Mouse (Mus musculus) layer of hippocampus, adult 2 months (tissue): ENCODE data around the gene Scn3b. TPM values are rescaled to one million over a fixed set of nuclear protein-coding genes. Genes with fewer than 3 reads are reported as not detected.

Experiments used
- DNase-seq, 2 experiments: peaks; one replicate each; pipeline ENCODE4 v3.0.0; 2022; ENCODE audit warnings: low spot score in 2 of 2
- H3K27ac ChIP-seq: fragments of 200-600 bp; 2 replicates; pipeline ENCODE4 v1.8.1; 2022
- H3K4me3 ChIP-seq: fragments of 200-600 bp; 2 replicates; pipeline ENCODE4 v1.8.1; 2022; ENCODE audit warnings: mild to moderate bottlenecking
- CTCF ChIP-seq: fragments of 200-600 bp; conservative IDR thresholded peaks from 2 replicates; pipeline ENCODE4 v1.8.1; 2022; ENCODE audit warnings: antibody characterized with exemption, mild to moderate bottlenecking, moderate library complexity
- total RNA-seq, 2 experiments: library from RNA; stranded (reverse); gene quantifications; 2 replicates each; pipeline ENCODE4 v1.2.3; 2021

Scn3b gene
- total RNA-seq, 2 experiments from 2014 or later, result 254 to 266 TPM

DNA sequence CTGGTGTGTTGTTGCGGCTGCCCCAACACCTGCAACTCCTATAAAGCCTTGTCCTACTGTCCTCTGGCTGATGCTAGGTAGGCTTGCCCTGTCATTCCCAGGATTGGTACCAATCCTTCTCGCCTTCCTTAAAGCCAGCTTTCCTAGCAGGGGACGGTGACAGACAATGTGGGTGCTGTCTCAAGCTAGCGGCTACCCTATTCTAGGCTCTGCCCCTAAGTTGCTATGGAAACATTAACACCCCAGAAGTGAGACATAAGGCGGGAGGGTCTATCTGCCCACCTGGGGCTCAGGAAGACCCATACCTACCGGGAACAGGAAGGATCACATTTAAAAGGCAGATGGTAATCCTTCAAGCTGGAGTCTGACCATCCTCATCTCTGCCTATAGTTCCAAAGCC is 54.8 kb downstream of the Scn3b start:
- no peak for DNase-seq
- TF ChIP-seq CTCF, result no peak
- H3K27ac ChIP-seq, result peak overlapping the region; percentile 61; the same call in 1 of the 2 replicates
- H3K4me3 ChIP-seq, result no peak overlapping the region

DNA sequence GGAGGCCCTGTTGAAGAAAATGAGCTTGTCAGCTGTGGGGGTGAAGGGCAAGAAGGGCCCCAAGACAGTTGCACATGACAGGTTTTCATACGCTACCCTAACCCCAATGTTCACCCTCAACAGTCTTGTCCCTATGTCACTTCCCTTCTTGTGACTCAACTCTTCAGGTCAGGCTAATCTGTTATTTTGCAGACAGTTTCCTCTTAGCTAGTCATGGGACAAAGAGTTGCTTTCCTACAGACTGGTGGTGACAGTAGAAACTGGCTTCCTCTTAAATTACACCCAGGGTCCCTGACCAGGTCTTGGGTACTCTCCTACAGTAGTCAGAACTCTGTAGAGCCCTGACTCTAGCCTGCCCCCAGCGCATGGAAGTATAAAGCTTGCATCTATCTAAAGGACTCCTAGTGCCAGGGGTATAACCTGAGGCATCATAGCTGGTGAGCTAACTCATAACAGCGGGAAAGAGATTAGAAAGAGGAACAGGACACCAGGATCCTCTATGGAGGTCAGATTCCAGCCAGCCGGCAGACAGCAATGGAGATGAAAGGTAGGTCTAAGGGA is 55.3 kb downstream of the Scn3b start:
- Histone ChIP-seq H3K27ac (peak overlapping the region; percentile 61; the same call in 1 of the 2 replicates), H3K4me3 (no peak overlapping the region)
- DNase-seq, result no peak
- TF ChIP-seq CTCF, result no peak

DNA sequence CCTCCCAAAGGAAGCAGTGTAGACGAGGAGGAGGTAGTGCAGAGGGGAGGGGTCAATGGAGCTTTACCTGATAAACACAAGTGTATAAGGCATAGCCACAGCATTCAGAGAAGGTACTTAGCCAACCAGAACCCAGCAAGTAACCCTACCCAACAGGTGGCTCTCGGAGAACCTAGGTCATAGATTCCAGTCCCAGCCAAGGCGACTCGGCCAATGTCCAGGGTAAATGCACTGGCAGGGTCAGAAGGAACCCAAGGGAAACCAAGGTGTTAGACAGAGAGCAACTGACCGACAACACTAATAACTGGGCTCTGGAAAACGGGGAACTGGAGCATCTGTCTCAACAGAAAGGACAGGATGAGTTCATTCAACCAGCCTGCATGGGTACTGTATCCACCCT is 55.8 kb downstream of the Scn3b start:
- H3K4me3 ChIP-seq, result no peak overlapping the region
- TF ChIP-seq CTCF, result no peak
- no peak for DNase-seq
- peak overlapping the region; percentile 61; the same call in 1 of the 2 replicates for H3K27ac ChIP-seq

DNA sequence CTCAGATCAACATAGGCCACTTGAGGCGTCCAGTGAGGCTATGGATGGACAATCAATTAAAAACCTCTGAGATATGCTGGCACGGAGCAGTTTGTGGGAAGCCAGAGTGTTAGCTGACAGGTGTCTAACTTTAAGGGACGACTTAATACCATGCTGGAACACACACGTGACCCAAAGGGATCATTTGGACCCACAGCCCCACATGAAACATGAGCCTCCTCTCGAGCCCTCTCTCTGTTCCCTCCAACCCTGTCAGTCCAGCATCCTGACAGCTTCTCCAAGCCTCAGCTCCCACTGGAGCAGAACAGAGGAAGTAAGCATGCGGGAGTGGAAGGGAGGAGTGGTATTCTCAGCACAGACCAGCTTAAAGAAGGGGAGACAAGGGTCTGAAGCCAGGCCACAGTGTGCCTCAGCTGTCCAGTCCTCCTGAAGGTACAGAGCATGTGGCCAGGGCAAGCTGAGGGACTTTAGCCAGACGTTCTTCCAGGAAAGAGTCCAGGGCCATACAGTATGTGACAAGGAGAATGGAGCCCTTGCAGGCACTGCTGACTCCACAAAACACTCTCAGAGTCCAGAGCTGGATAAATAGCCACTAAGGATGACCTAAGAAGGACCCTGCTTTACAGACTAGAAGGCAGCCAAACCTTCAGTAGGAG is 57.4 kb downstream of the Scn3b start:
- no peak for DNase-seq
- Histone ChIP-seq H3K4me3 (no peak overlapping the region), H3K27ac (peak overlapping the region; percentile 59)
- TF ChIP-seq CTCF, result no peak

DNA sequence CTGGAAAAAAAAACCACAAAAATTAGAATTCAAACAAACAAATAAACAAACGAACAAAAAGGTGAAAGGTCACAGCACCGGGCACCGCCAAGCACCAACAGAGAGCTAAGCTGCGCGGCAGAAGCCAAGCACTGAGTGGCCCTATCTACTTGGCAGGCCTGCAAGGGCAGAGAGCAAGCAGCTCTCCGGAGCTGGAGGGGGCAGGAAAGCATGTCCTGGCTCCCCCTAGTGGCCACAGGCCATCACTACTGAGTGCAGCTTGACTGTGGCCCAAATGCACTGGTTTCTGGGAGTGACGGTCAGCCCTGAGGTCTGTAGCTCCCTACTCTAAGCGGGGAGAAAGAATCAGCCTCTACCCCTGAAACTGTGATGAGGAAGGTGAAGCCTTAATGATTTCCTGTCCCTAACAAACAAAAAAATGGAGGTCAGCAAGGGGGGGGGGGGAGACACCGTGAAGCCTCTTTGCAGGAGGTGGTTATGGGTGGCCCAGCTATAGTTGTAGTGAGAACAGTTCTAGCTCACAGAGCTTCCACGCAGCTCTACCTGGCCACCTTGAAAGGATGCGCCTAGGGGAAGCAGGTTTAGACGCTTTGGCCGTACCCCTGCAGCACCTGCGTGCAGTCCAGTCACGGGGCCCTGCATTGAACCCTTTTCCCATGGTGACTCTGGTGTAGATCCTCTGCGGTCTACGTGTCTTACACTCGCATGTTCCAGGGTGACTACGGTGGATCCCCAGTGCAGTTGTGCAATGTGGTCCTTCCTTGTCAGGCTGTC is 61.8 kb downstream of the Scn3b start:
- peak; percentile 96 for TF ChIP-seq CTCF
- Histone ChIP-seq H3K4me3 (no peak overlapping the region), H3K27ac (peak overlapping the region; percentile 99)
- DNase-seq, result peak; percentile 89 to 91

DNA sequence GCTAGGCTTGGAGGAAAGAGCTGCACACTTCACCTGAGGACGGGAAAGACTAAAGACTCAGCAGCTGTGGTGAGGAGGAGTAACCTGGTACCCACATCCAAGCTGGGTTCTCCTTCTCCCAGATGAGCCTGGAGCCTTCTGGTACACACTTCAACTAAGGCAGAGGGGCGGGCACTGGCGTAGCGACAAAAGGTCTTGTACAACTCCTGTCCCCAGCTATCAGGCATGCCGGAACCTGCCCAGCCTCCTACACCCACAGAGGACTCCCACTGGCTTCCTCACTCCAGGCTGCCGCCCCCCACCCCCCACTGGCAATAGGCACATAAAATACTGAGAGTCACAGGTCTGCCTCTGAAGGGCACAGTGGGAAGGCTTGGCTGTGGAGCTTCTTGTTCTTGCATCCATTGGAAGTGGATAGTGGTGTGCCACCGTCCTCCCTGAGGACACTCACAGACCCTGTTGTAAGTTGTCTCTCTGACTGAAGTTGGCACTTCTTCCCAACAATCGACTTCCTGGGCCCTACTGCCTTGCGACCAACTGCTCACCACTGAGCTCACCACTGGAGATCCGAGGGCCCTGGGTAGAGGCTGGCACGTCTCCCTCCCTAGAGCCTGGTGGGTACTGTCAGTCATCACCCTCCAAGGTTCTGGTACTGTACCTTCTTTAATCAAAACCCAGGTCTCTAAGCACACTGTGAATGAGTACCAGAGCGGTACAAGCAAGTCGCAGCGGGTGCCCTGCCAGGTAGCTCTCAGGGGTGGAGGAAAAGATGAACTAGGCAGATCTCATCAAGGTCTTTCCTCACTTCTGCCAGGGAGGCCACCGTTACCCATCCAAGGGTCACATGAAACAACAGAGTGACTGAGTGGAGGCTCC is 62.6 kb downstream of the Scn3b start:
- H3K4me3 ChIP-seq, result no peak overlapping the region
- no peak for TF ChIP-seq CTCF
- peak overlapping the region; percentile 99 for H3K27ac ChIP-seq
- no peak for DNase-seq

DNA sequence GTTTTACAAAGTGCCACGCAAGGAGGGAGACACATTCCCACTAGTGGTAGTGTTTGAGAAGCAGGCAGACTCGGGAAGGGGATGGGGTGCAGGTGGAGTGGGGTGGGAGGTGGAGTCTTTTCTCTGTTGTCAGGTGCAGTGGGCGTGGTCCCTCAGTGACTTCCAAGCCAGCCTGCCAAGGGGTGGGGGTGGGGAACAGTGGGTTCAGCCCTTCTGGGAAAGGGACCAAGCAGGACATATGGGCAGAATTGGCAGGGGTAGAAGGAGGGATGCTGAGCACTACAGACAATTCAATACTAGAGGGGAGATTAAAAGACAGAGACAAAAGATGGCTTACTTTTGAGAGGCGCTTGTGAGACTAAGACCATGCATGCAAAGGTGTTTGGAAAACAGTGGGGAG is 63.3 kb downstream of the Scn3b start:
- peak; percentile 75 for DNase-seq
- Histone ChIP-seq H3K4me3 (no peak overlapping the region), H3K27ac (peak overlapping the region; percentile 99)
- no peak for TF ChIP-seq CTCF

DNA sequence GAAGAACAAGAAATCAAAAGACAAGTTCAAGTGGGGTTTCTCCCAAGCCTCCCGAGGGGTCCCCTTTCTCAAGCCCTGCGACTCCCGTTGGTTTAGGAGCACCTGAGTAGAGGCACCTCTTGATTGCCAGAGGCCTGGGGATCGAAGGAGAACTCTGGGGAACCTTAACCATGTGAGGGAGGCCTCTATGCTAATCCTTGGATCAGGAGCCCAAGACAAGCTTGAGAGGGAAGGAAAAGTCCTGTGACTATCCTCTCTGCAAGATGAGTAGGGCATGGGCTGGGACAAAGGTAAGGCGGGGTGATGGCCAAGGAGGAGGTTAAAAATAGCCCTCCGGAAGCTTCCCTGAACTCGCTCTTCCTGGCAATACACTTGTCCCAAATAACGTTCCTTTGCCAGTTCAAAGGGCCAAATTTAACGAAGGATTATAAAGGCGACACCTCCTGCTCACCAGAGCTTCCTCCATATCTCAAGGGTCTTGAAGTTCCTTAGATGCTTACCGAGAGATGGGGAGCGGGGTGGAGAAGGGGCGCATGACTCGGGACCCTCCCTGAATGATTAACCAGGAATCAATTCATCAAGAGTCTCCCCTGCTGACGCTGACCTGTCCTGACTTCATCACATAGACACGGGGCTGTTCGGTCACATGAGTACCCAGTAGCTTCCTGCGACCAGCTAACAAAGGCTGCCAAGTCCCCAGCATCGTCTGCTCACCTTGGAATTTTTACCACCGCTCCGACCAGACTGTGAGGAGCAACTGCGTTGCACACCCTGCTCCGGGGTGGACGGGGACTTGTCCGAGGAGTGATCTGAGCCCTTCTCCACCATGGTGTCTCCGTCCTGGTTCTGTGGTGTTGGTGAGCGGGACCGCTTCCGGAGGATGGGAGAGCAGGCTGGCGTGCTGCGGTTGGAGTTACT is 64.0 kb downstream of the Scn3b start:
- H3K4me3 ChIP-seq, result peak overlapping the region; percentile 24; the same call in 1 of the 2 replicates
- DNase-seq, result no peak
- TF ChIP-seq CTCF, result no peak
- H3K27ac ChIP-seq, result peak overlapping the region; percentile 99

DNA sequence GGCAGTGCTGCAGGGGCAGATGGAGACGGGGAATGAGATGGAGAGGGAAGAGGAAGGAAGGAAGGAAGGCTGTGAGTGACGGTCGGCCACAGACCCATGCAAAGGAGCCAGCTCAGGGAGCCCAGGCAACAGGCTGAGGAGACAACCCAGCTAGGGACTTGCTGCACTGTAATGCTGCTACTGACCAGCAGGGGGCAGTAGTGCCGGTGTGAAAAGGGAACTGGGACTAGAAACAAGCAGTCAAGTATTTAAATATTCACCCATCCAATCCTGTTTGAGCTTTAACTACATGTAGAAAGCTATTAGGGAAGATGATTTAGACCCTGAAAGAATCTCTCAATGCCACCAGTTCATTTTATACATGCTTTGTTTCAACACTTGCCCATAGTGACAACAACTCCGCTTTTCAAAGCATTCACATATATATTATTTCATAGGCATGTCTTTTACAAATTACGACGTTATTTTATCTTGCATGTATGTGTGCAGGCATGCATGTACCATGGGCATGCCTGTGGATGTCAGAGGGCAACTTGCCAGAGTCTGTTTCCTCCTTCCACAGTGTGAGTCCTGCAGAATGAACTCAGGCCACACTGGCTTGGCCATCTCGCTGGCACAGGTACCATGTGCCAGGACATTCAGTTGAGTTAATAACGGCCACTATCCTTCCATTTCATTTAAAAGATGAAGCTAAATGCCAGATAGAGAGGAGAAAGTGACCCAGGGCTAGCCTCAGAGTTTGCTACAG is 64.8 kb downstream of the Scn3b start:
- TF ChIP-seq CTCF, result peak; percentile 99
- peak; percentile 86 to 93 for DNase-seq
- H3K27ac ChIP-seq, result peak overlapping the region; percentile 99
- peak overlapping the region; percentile 24; the same call in 1 of the 2 replicates for H3K4me3 ChIP-seq

DNA sequence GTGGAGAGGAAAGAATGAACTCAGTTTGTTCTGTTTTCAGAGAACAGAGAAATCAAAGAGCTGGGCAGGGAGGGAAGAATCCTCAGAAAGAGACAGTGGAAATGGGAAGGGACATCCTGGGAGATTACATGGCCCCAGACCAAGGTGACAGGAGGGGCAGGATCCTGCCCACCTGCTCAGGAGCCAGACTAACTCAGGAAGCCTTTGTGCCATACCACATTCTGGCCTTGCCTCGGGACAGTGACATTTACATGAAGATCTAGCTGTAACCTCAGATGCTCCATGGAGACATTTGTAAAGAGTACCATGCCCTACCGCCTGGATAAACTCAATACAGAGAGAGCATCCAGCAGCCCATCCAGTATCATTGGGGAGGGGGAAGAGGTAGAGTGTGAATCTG is 65.6 kb downstream of the Scn3b start:
- H3K27ac ChIP-seq, result peak overlapping the region; percentile 99
- no peak for DNase-seq
- H3K4me3 ChIP-seq, result no peak overlapping the region
- no peak for TF ChIP-seq CTCF

DNA sequence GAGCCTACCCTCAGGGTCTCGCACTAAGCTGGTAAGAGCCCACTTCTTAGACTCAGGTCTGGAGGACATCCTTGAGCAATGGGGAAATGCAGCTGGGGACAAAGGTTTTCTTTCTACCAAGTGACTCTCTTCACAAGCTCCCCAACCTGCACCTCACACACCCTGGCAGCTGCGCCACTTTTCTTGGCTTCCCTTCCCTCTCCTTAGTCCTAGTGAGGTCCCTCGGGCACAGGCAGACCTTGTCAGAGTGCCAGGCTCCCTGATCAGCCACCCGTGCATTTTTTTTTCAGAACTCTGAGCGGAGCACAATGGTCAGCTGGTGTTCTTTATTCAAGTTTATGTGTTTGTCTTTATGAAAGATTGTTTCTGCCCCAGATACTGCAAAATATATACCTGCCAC is 67.7 kb downstream of the Scn3b start:
- no peak for TF ChIP-seq CTCF
- no peak overlapping the region for H3K4me3 ChIP-seq
- peak overlapping the region; percentile 99 for H3K27ac ChIP-seq
- no peak for DNase-seq
